Mouse (Mus musculus) forebrain, embryonic 16.5 days (tissue): ENCODE data around the gene Ctla4. TPM values are rescaled to one million over a fixed set of nuclear protein-coding genes. Genes with fewer than 3 reads are reported as not detected.

ENCODE experiments used
- ATAC-seq: fragments of 200-750 bp; cut with Nextera tagmentation; 2 replicates; pipeline ENCODE4 v1.8.0; 2017; ENCODE audit warnings: mild to moderate bottlenecking, moderate library complexity
- H3K27ac ChIP-seq: fragments of 300-500 bp; sonication (generic); 2 replicates; pipeline ENCODE4 v1.5.1; 2014; ENCODE audit warnings: low read length, control low read depth
- H3K27me3 ChIP-seq: fragments of 300-500 bp; sonication (generic); replicated peaks from 2 replicates; pipeline ENCODE4 v1.6.1; 2014; ENCODE audit warnings: low read length; ENCODE audit not compliant: control insufficient read depth, insufficient read depth
- H3K36me3 ChIP-seq: fragments of 300-500 bp; sonication (generic); 2 replicates; pipeline ENCODE4 v1.6.1; 2014; ENCODE audit not compliant: control insufficient read depth, insufficient read depth
- H3K4me1 ChIP-seq: fragments of 300-500 bp; sonication (generic); replicated peaks from 2 replicates; pipeline ENCODE4 v1.6.1; 2014; ENCODE audit warnings: low read length; ENCODE audit not compliant: control insufficient read depth, insufficient read depth
- H3K4me2 ChIP-seq: fragments of 300-500 bp; sonication (generic); 2 replicates; pipeline ENCODE4 v1.6.1; 2014; ENCODE audit warnings: mild to moderate bottlenecking, low read length, control low read depth
- H3K4me3 ChIP-seq: fragments of 300-500 bp; sonication (generic); replicated peaks from 2 replicates; pipeline ENCODE4 v1.5.1; 2014; ENCODE audit warnings: mild to moderate bottlenecking, low read length, control low read depth
- H3K9ac ChIP-seq: fragments of 300-500 bp; sonication (generic); replicated peaks from 2 replicates; pipeline ENCODE4 v1.6.1; 2014; ENCODE audit warnings: low read depth, low read length, control low read depth
- H3K9me3 ChIP-seq: fragments of 300-500 bp; sonication (generic); 2 replicates; pipeline ENCODE4 v1.6.1; 2016; ENCODE audit warnings: low read length; ENCODE audit not compliant: control insufficient read depth
- WGBS: fragments of 180-500 bp; shearing (Covaris S2); extraction: QIAGEN DNeasy Blood & Tissue Kit; methylation state at CpG from one replicate; pipeline ENCODE4 v1.1.7; 2014; 5-methylcytosine and 5-hydroxymethylcytosine counted together
- polyA plus RNA-seq: library from polyadenylated mRNA; unstranded; fragments of >200 nt; fragmentation: Nextera tagmentation; extraction: Ambion mirVana; gene quantifications from 2 replicates; pipeline ENCODE4 v1.2.1, GENCODE M21; 2015

Gene Ctla4
- polyA plus RNA-seq, 1 experiment from 2014 or later: not detected

- ATAC-seq: no peak
- no peaks in the 10 kb centered on the region for H3K36me3 ChIP-seq
- no peak overlapping the region for H3K4me3 ChIP-seq
- 87% methylated on average over 6 of the region's 6 CpGs for WGBS
- H3K4me2 ChIP-seq: no peak overlapping the region
- H3K27ac ChIP-seq: no peak overlapping the region
- H3K9ac ChIP-seq: no peak overlapping the region
- no peaks in the 10 kb centered on the region for H3K27me3 ChIP-seq
- no peaks in the 10 kb centered on the region for H3K9me3 ChIP-seq
- no peaks in the 10 kb centered on the region for H3K4me1 ChIP-seq
Observed at GRCm38 (mm10) chr1:60936963-60937711, 50.3 kb downstream of the Ctla4 start.

- H3K9ac ChIP-seq: no peak overlapping the region
Observed at GRCm38 (mm10) chr1:60938256-60938655, 51.5 kb downstream of the Ctla4 start.

GRCm38 (mm10) chr1:60938974-60939373 lies 52.2 kb downstream of the Ctla4 start:
- ATAC-seq: no peak
- Histone ChIP-seq H3K27me3 (no peaks in the 10 kb centered on the region), H3K4me2 (no peak overlapping the region), H3K36me3 (no peaks in the 10 kb centered on the region), H3K27ac (no peak overlapping the region), H3K4me3 (no peak overlapping the region), H3K9ac (no peak overlapping the region), H3K9me3 (no peaks in the 10 kb centered on the region), H3K4me1 (no peaks in the 10 kb centered on the region)
- 88% methylated on average over 5 of the region's 5 CpGs for WGBS

More at GRCm38 (mm10) chr1:60938256-60938655, 51.5 kb downstream of the Ctla4 start:
- Histone ChIP-seq H3K4me2 (no peak overlapping the region), H3K9me3 (no peaks in the 10 kb centered on the region), H3K4me3 (no peak overlapping the region), H3K27ac (no peak overlapping the region), H3K4me1 (no peaks in the 10 kb centered on the region), H3K27me3 (no peaks in the 10 kb centered on the region), H3K36me3 (no peaks in the 10 kb centered on the region)
- no peak for ATAC-seq
- WGBS: 66% methylated on average over 2 of the region's 2 CpGs

- Histone ChIP-seq H3K9ac (no peak overlapping the region), H3K27ac (no peak overlapping the region), H3K4me3 (no peak overlapping the region), H3K4me2 (no peak overlapping the region), H3K36me3 (no peaks in the 10 kb centered on the region), H3K27me3 (no peaks in the 10 kb centered on the region), H3K4me1 (no peaks in the 10 kb centered on the region), H3K9me3 (no peaks in the 10 kb centered on the region)
- ATAC-seq: no peak
- WGBS: 78% methylated on average over 3 of the region's 3 CpGs
Observed at GRCm38 (mm10) chr1:60940023-60940422, 53.2 kb downstream of the Ctla4 start.

GRCm38 (mm10) chr1:60940620-60941019 lies 53.8 kb downstream of the Ctla4 start:
- H3K9me3 ChIP-seq: no peaks in the 10 kb centered on the region
- no peak overlapping the region for H3K4me2 ChIP-seq
- H3K27me3 ChIP-seq: no peaks in the 10 kb centered on the region
- H3K9ac ChIP-seq: no peak overlapping the region
- H3K4me3 ChIP-seq: no peak overlapping the region
- no peaks in the 10 kb centered on the region for H3K36me3 ChIP-seq
- no peak for ATAC-seq
- H3K27ac ChIP-seq: no peak overlapping the region
- H3K4me1 ChIP-seq: no peaks in the 10 kb centered on the region
- WGBS: 95% methylated on average over 1 of the region's 1 CpGs

GRCm38 (mm10) chr1:60941056-60942048 lies 54.6 kb downstream of the Ctla4 start:
- H3K4me3 ChIP-seq: no peak overlapping the region
- H3K4me2 ChIP-seq: no peak overlapping the region
- H3K9ac ChIP-seq: no peak overlapping the region
- H3K4me1 ChIP-seq: no peaks in the 10 kb centered on the region
- H3K9me3 ChIP-seq: no peaks in the 10 kb centered on the region
- 96% methylated on average over 5 of the region's 5 CpGs for WGBS
- H3K27me3 ChIP-seq: no peaks in the 10 kb centered on the region
- no peak overlapping the region for H3K27ac ChIP-seq
- H3K36me3 ChIP-seq: no peaks in the 10 kb centered on the region
- no peak for ATAC-seq

GRCm38 (mm10) chr1:60942921-60943320 lies 56.1 kb downstream of the Ctla4 start:
- H3K4me1 ChIP-seq: no peaks in the 10 kb centered on the region
- H3K4me2 ChIP-seq: no peak overlapping the region
- H3K36me3 ChIP-seq: no peaks in the 10 kb centered on the region
- ATAC-seq: no peak
- no peak overlapping the region for H3K27ac ChIP-seq
- no peak overlapping the region for H3K9ac ChIP-seq
- 82% methylated on average over 2 of the region's 2 CpGs for WGBS
- no peaks in the 10 kb centered on the region for H3K9me3 ChIP-seq
- H3K4me3 ChIP-seq: no peak overlapping the region
- no peaks in the 10 kb centered on the region for H3K27me3 ChIP-seq

- Histone ChIP-seq H3K4me1 (no peaks in the 10 kb centered on the region), H3K36me3 (no peaks in the 10 kb centered on the region), H3K27me3 (no peaks in the 10 kb centered on the region), H3K4me3 (no peak overlapping the region), H3K27ac (no peak overlapping the region), H3K4me2 (no peak overlapping the region), H3K9ac (no peak overlapping the region), H3K9me3 (no peaks in the 10 kb centered on the region)
- 81% methylated on average over 8 of the region's 8 CpGs for WGBS
- no peak for ATAC-seq
Observed at GRCm38 (mm10) chr1:60945633-60946401, 59.0 kb downstream of the Ctla4 start.

- 84% methylated on average over 6 of the region's 6 CpGs for WGBS
- Histone ChIP-seq H3K4me2 (no peak overlapping the region), H3K36me3 (no peaks in the 10 kb centered on the region), H3K4me1 (no peaks in the 10 kb centered on the region), H3K9ac (no peak overlapping the region), H3K4me3 (no peak overlapping the region), H3K27ac (no peak overlapping the region), H3K27me3 (no peaks in the 10 kb centered on the region), H3K9me3 (no peaks in the 10 kb centered on the region)
- ATAC-seq: no peak
Observed at GRCm38 (mm10) chr1:60948112-60948511, 61.3 kb downstream of the Ctla4 start.
